Mouse (Mus musculus) limb, embryonic 15.5 days (tissue): ENCODE measurements around the gene Sap30bp. TPM values are rescaled to one million over a fixed set of nuclear protein-coding genes. Genes with fewer than 3 reads are reported as not detected.

Source experiments
- ATAC-seq: fragments of 200-750 bp; cut with Nextera tagmentation; 2 replicates; pipeline ENCODE4 v1.8.0; 2017; ENCODE audit warnings: low read depth, moderate TSS enrichment; ENCODE audit not compliant: insufficient number of reproducible peaks, low FRiP score, low TSS enrichment
- H3K27ac ChIP-seq: fragments of 300-500 bp; sonication (generic); 2 replicates; pipeline ENCODE4 v1.5.1; 2015; ENCODE audit warnings: moderate library complexity, mild to moderate bottlenecking, inconsistent platforms
- H3K27me3 ChIP-seq: fragments of 300-500 bp; sonication (generic); 2 replicates; pipeline ENCODE4 v1.6.1; 2015; ENCODE audit warnings: inconsistent platforms
- H3K36me3 ChIP-seq: fragments of 300-500 bp; sonication (generic); 2 replicates; pipeline ENCODE4 v1.6.1; 2015; ENCODE audit warnings: inconsistent platforms
- H3K4me1 ChIP-seq: fragments of 300-500 bp; sonication (generic); 2 replicates; pipeline ENCODE4 v1.6.1; 2015; ENCODE audit warnings: inconsistent platforms
- H3K4me2 ChIP-seq: fragments of 300-500 bp; sonication (generic); 2 replicates; pipeline ENCODE4 v1.6.1; 2015; ENCODE audit warnings: mild to moderate bottlenecking, inconsistent platforms
- H3K4me3 ChIP-seq: fragments of 300-500 bp; sonication (generic); 2 replicates; pipeline ENCODE4 v1.5.1; 2015; ENCODE audit warnings: mild to moderate bottlenecking, inconsistent platforms
- H3K9ac ChIP-seq: fragments of 300-500 bp; sonication (generic); 2 replicates; pipeline ENCODE4 v1.6.1; 2015; ENCODE audit warnings: inconsistent platforms
- H3K9me3 ChIP-seq: fragments of 300-500 bp; sonication (generic); 2 replicates; pipeline ENCODE4 v1.6.1; 2016; ENCODE audit warnings: inconsistent platforms
- WGBS: fragments of 180-500 bp; shearing (Covaris S2); methylation state at CpG from one replicate; pipeline ENCODE4 v1.1.7; 2015; 5-methylcytosine and 5-hydroxymethylcytosine counted together
- polyA plus RNA-seq: library from polyadenylated mRNA; unstranded; fragments of >200 nt; fragmentation: Nextera tagmentation; extraction: Ambion mirVana; gene quantifications from 2 replicates; pipeline ENCODE4 v1.2.1, GENCODE M21; 2015

Sap30bp gene
- polyA plus RNA-seq, 1 experiment from 2014 or later, result 36.1 TPM

GRCm38 (mm10) chr11:115939690-115940329 is 6.7 kb downstream of the Sap30bp start:
- Histone ChIP-seq H3K36me3 (peaks cover 80% of the 10 kb centered on the region), H3K4me3 (no peak overlapping the region), H3K9me3 (no peaks in the 10 kb centered on the region), H3K4me2 (no peak overlapping the region), H3K9ac (no peak overlapping the region), H3K4me1 (peaks cover 2% of the 10 kb centered on the region), H3K27ac (no peak overlapping the region), H3K27me3 (no peaks in the 10 kb centered on the region)
- ATAC-seq, result no peak
- 38% methylated on average over 6 of the region's 6 CpGs for WGBS

- WGBS, result 86% methylated on average over 7 of the region's 7 CpGs
- H3K9me3 ChIP-seq, result no peaks in the 10 kb centered on the region
- H3K27me3 ChIP-seq, result no peaks in the 10 kb centered on the region
- no peak overlapping the region for H3K27ac ChIP-seq
- no peak overlapping the region for H3K4me2 ChIP-seq
- no peak for ATAC-seq
- H3K36me3 ChIP-seq, result peaks cover 81% of the 10 kb centered on the region
- H3K4me3 ChIP-seq, result no peak overlapping the region
- H3K9ac ChIP-seq, result no peak overlapping the region
- H3K4me1 ChIP-seq, result peaks cover 6% of the 10 kb centered on the region; the same call in 1 of the 2 replicates
These were observed 8.9 kb downstream of the Sap30bp start for GRCm38 (mm10) chr11:115941980-115942379.

GRCm38 (mm10) chr11:115945247-115945646 is 12.2 kb downstream of the Sap30bp start:
- no peak for ATAC-seq
- H3K9me3 ChIP-seq, result no peaks in the 10 kb centered on the region
- H3K9ac ChIP-seq, result no peak overlapping the region
- no peaks in the 10 kb centered on the region for H3K27me3 ChIP-seq
- 80% methylated on average over 8 of the region's 8 CpGs for WGBS
- no peak overlapping the region for H3K4me3 ChIP-seq
- H3K4me2 ChIP-seq, result no peak overlapping the region
- H3K27ac ChIP-seq, result peak overlapping the region; percentile 77
- peaks cover 77% of the 10 kb centered on the region for H3K36me3 ChIP-seq
- H3K4me1 ChIP-seq, result peaks cover 12% of the 10 kb centered on the region

GRCm38 (mm10) chr11:115946221-115946828 is 13.2 kb downstream of the Sap30bp start:
- ATAC-seq, result peak; percentile 40; the same call in 1 of the 2 replicates
- Histone ChIP-seq H3K4me1 (peaks cover 18% of the 10 kb centered on the region), H3K4me2 (no peak overlapping the region), H3K27ac (peak overlapping the region; percentile 77), H3K9ac (no peak overlapping the region), H3K27me3 (no peaks in the 10 kb centered on the region), H3K4me3 (no peak overlapping the region), H3K36me3 (peaks cover 77% of the 10 kb centered on the region), H3K9me3 (no peaks in the 10 kb centered on the region)
- 76% methylated on average over 9 of the region's 9 CpGs for WGBS

GRCm38 (mm10) chr11:115948316-115948715 is 15.2 kb downstream of the Sap30bp start:
- no peaks in the 10 kb centered on the region for H3K9me3 ChIP-seq
- 85% methylated on average over 9 of the region's 9 CpGs for WGBS
- ATAC-seq, result no peak
- peaks cover 77% of the 10 kb centered on the region for H3K36me3 ChIP-seq
- H3K27me3 ChIP-seq, result no peaks in the 10 kb centered on the region
- no peak overlapping the region for H3K27ac ChIP-seq
- peaks cover 18% of the 10 kb centered on the region for H3K4me1 ChIP-seq
- no peak overlapping the region for H3K4me2 ChIP-seq
- no peak overlapping the region for H3K4me3 ChIP-seq
- no peak overlapping the region for H3K9ac ChIP-seq

GRCm38 (mm10) chr11:115950719-115951118 is 17.6 kb downstream of the Sap30bp start:
- WGBS, result 82% methylated on average over 2 of the region's 2 CpGs
- Histone ChIP-seq H3K4me3 (no peak overlapping the region), H3K36me3 (peaks cover 77% of the 10 kb centered on the region), H3K4me1 (peaks cover 29% of the 10 kb centered on the region), H3K27ac (peak overlapping the region; percentile 47; the same call in 1 of the 2 replicates), H3K4me2 (no peak overlapping the region), H3K9ac (no peak overlapping the region), H3K27me3 (no peaks in the 10 kb centered on the region), H3K9me3 (no peaks in the 10 kb centered on the region)
- no peak for ATAC-seq

- 80% methylated on average over 5 of the region's 5 CpGs for WGBS
- Histone ChIP-seq H3K27me3 (no peaks in the 10 kb centered on the region), H3K9ac (no peak overlapping the region), H3K36me3 (peaks cover 62% of the 10 kb centered on the region), H3K4me1 (peaks cover 21% of the 10 kb centered on the region), H3K9me3 (no peaks in the 10 kb centered on the region), H3K4me2 (no peak overlapping the region), H3K27ac (no peak overlapping the region; the same call in 1 of the 2 replicates), H3K4me3 (no peak overlapping the region)
- ATAC-seq, result no peak
These were observed 21.6 kb downstream of the Sap30bp start for GRCm38 (mm10) chr11:115954712-115955111.

- Histone ChIP-seq H3K9ac (no peak overlapping the region), H3K4me1 (peaks cover 15% of the 10 kb centered on the region), H3K27ac (0 out of 2 replicates have a peak overlapping the region, but pooled peaks have one; percentile 38), H3K27me3 (no peaks in the 10 kb centered on the region), H3K36me3 (peaks cover 67% of the 10 kb centered on the region), H3K4me3 (no peak overlapping the region), H3K9me3 (no peaks in the 10 kb centered on the region), H3K4me2 (no peak overlapping the region)
- peak; percentile 33 for ATAC-seq
- 63% methylated on average over 10 of the region's 10 CpGs for WGBS
These were observed 22.2 kb downstream of the Sap30bp start for GRCm38 (mm10) chr11:115955195-115955858.

GRCm38 (mm10) chr11:115956453-115956852 is 23.4 kb downstream of the Sap30bp start:
- 65% methylated on average over 4 of the region's 4 CpGs for WGBS
- Histone ChIP-seq H3K27ac (peak overlapping the region; percentile 65), H3K4me3 (no peak overlapping the region), H3K9me3 (no peaks in the 10 kb centered on the region), H3K4me1 (0 out of 2 replicates have a peak, but pooled peaks cover 11% of the 10 kb centered on the region), H3K27me3 (no peaks in the 10 kb centered on the region), H3K4me2 (no peak overlapping the region), H3K9ac (no peak overlapping the region), H3K36me3 (peaks cover 69% of the 10 kb centered on the region)
- no peak for ATAC-seq

- ATAC-seq, result no peak
- 71% methylated on average over 7 of the region's 7 CpGs for WGBS
These were observed 24.9 kb downstream of the Sap30bp start for GRCm38 (mm10) chr11:115957971-115958370.

GRCm38 (mm10) chr11:115959018-115959417 is 25.9 kb downstream of the Sap30bp start:
- Histone ChIP-seq H3K4me3 (no peak overlapping the region), H3K4me1 (0 out of 2 replicates have a peak, but pooled peaks cover 11% of the 10 kb centered on the region), H3K27ac (no peak overlapping the region), H3K9ac (no peak overlapping the region), H3K4me2 (no peak overlapping the region), H3K36me3 (peaks cover 69% of the 10 kb centered on the region), H3K9me3 (no peaks in the 10 kb centered on the region), H3K27me3 (no peaks in the 10 kb centered on the region)
- no peak for ATAC-seq
- 95% methylated on average over 9 of the region's 9 CpGs for WGBS

More at GRCm38 (mm10) chr11:115957971-115958370, 24.9 kb downstream of the Sap30bp start:
- Histone ChIP-seq H3K4me1 (0 out of 2 replicates have a peak, but pooled peaks cover 11% of the 10 kb centered on the region), H3K27ac (0 out of 2 replicates have a peak overlapping the region, but pooled peaks have one; percentile 65), H3K9me3 (no peaks in the 10 kb centered on the region), H3K4me3 (no peak overlapping the region), H3K36me3 (peaks cover 68% of the 10 kb centered on the region), H3K9ac (no peak overlapping the region), H3K27me3 (no peaks in the 10 kb centered on the region), H3K4me2 (no peak overlapping the region)
